Mouse (Mus musculus): ENCODE measurements around the gene Plet1. TPM values are rescaled to one million over a fixed set of nuclear protein-coding genes. Genes with fewer than 3 reads are reported as not detected.

Plet1 gene
- polyA plus RNA-seq, 1 experiment from 2014 or later: 7.1 TPM

DNA sequence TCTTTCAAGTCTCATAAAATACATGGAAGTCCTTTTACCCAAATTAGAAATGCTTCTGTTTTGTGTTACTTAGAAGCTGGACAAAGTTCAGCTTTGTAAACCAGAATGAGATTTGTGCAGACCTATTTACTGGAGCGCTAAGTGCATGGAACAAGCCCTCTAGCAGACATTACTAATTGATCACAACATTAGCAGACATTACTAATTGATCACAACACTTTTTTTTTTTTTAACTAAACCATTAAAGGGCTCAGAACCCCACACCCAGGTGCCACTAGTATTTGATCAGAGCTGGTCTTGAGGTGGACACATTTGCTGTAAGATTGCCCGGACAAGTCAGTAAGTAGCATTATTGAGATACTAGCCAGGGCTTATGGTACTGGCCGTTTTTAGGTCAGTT, 39.5 kb downstream of the Plet1 start:
- H3K4me2 ChIP-seq (ENCODE audit: low read depth, low read length): no peak overlapping the region
- H3K27ac ChIP-seq (replicated peaks; ENCODE audit: low read depth, low read length): no peak overlapping the region
- H3K9ac ChIP-seq (ENCODE audit: low read depth, low read length): no peak overlapping the region
- no peak overlapping the region for H3K4me3 ChIP-seq (ENCODE audit: low read depth, low read length)
- WGBS: 71% methylated on average over 3 of the region's 3 CpGs
- ATAC-seq (ENCODE audit: low read depth): no peak
- no peaks in the 10 kb centered on the region for H3K36me3 ChIP-seq (ENCODE audit: control insufficient read depth, insufficient read depth, low read length)
- no peaks in the 10 kb centered on the region for H3K9me3 ChIP-seq (ENCODE audit: control insufficient read depth, low read length)
- no peaks in the 10 kb centered on the region for H3K27me3 ChIP-seq (replicated peaks; ENCODE audit: control insufficient read depth, insufficient read depth, low read length)
- DNase-seq (ENCODE audit: low spot score): no peak
- no peaks in the 10 kb centered on the region for H3K4me1 ChIP-seq (ENCODE audit: control insufficient read depth, insufficient read depth, low read length)

GRCm38 (mm10) chr9:50535930-50536329, 41.6 kb downstream of the Plet1 start:
- Histone ChIP-seq H3K4me2 (ENCODE audit: low read depth, low read length) (no peak overlapping the region), H3K4me3 (ENCODE audit: low read depth, low read length) (no peak overlapping the region), H3K4me1 (ENCODE audit: control insufficient read depth, insufficient read depth, low read length) (no peaks in the 10 kb centered on the region), H3K27me3 (replicated peaks; ENCODE audit: control insufficient read depth, insufficient read depth, low read length) (no peaks in the 10 kb centered on the region), H3K9ac (ENCODE audit: low read depth, low read length) (no peak overlapping the region), H3K27ac (replicated peaks; ENCODE audit: low read depth, low read length) (no peak overlapping the region), H3K36me3 (ENCODE audit: control insufficient read depth, insufficient read depth, low read length) (no peaks in the 10 kb centered on the region), H3K9me3 (ENCODE audit: control insufficient read depth, low read length) (no peaks in the 10 kb centered on the region)
- no peak for ATAC-seq (ENCODE audit: low read depth)
- DNase-seq (ENCODE audit: low spot score): no peak
- 68% methylated on average over 5 of the region's 5 CpGs for WGBS

GRCm38 (mm10) chr9:50536603-50537135, 42.3 kb downstream of the Plet1 start:
- Histone ChIP-seq H3K36me3 (ENCODE audit: control insufficient read depth, insufficient read depth, low read length) (no peaks in the 10 kb centered on the region), H3K9ac (ENCODE audit: low read depth, low read length) (no peak overlapping the region), H3K27me3 (replicated peaks; ENCODE audit: control insufficient read depth, insufficient read depth, low read length) (no peaks in the 10 kb centered on the region), H3K4me1 (ENCODE audit: control insufficient read depth, insufficient read depth, low read length) (no peaks in the 10 kb centered on the region), H3K4me2 (ENCODE audit: low read depth, low read length) (no peak overlapping the region), H3K27ac (replicated peaks; ENCODE audit: low read depth, low read length) (no peak overlapping the region), H3K4me3 (ENCODE audit: low read depth, low read length) (no peak overlapping the region), H3K9me3 (ENCODE audit: control insufficient read depth, low read length) (no peaks in the 10 kb centered on the region)
- no peak for ATAC-seq (ENCODE audit: low read depth)
- 81% methylated on average over 7 of the region's 7 CpGs for WGBS
- DNase-seq (ENCODE audit: low spot score): no peak

DNA sequence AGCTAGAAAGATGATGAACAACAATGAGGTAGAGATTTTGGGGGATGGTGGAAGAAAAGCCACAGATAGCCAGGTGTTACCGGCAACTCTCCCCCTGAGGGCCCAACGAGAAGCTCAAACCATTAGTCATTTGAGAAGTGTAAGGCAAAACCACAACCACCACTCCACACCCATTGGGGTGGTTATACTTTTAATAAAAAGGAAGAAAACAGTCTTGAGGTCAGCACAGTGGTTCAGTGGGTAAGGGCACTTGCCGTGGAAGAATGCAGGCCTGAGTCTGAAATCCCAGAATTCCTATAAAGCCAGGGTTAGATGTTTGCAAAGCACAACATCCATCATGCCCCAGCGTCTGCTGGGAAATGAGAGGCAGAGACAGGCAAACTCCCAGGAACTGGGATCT, 43.0 kb downstream of the Plet1 start:
- Histone ChIP-seq H3K4me3 (ENCODE audit: low read depth, low read length) (no peak overlapping the region), H3K27me3 (replicated peaks; ENCODE audit: control insufficient read depth, insufficient read depth, low read length) (no peaks in the 10 kb centered on the region), H3K9ac (ENCODE audit: low read depth, low read length) (no peak overlapping the region), H3K27ac (replicated peaks; ENCODE audit: low read depth, low read length) (no peak overlapping the region), H3K4me1 (ENCODE audit: control insufficient read depth, insufficient read depth, low read length) (no peaks in the 10 kb centered on the region), H3K36me3 (ENCODE audit: control insufficient read depth, insufficient read depth, low read length) (no peaks in the 10 kb centered on the region), H3K9me3 (ENCODE audit: control insufficient read depth, low read length) (no peaks in the 10 kb centered on the region), H3K4me2 (ENCODE audit: low read depth, low read length) (no peak overlapping the region)
- WGBS: 60% methylated on average over 4 of the region's 4 CpGs
- DNase-seq (ENCODE audit: low spot score) (no peak), ATAC-seq (ENCODE audit: low read depth) (no peak)

DNA sequence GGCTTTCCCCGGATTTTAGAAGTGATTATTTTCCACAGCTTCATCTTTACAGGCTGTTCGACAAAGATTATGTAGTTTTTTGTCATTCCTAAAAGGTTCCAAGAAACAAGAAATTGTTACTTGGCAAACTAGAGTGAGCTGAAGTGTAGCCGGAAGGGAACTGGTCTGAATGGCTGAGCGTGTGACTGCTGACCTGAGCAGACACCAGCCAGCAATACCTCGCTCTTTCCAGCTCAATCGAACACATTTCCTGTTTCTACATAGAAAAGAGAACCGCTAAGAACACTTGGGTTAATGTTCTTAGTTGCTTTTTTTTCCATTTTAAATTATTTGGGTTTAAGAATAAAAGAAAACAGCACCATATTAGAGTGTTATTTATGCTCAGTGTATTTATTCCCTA, 45.8 kb downstream of the Plet1 start:
- Histone ChIP-seq H3K27me3 (replicated peaks; ENCODE audit: control insufficient read depth, insufficient read depth, low read length) (no peaks in the 10 kb centered on the region), H3K27ac (replicated peaks; ENCODE audit: low read depth, low read length) (no peak overlapping the region), H3K9me3 (ENCODE audit: control insufficient read depth, low read length) (no peaks in the 10 kb centered on the region), H3K4me2 (ENCODE audit: low read depth, low read length) (no peak overlapping the region), H3K36me3 (ENCODE audit: control insufficient read depth, insufficient read depth, low read length) (no peaks in the 10 kb centered on the region), H3K9ac (ENCODE audit: low read depth, low read length) (no peak overlapping the region), H3K4me3 (ENCODE audit: low read depth, low read length) (no peak overlapping the region), H3K4me1 (ENCODE audit: control insufficient read depth, insufficient read depth, low read length) (no peaks in the 10 kb centered on the region)
- 67% methylated on average over 7 of the region's 7 CpGs for WGBS
- no peak for ATAC-seq (ENCODE audit: low read depth)
- DNase-seq (ENCODE audit: low spot score): no peak

GRCm38 (mm10) chr9:50542401-50542800, 48.1 kb downstream of the Plet1 start:
- peak; percentile 31 for DNase-seq (ENCODE audit: low spot score)
- no peaks in the 10 kb centered on the region for H3K27me3 ChIP-seq (replicated peaks; ENCODE audit: control insufficient read depth, insufficient read depth, low read length)
- H3K36me3 ChIP-seq (ENCODE audit: control insufficient read depth, insufficient read depth, low read length): no peaks in the 10 kb centered on the region
- H3K9ac ChIP-seq (ENCODE audit: low read depth, low read length): no peak overlapping the region
- no peak for ATAC-seq (ENCODE audit: low read depth)
- no peak overlapping the region for H3K4me2 ChIP-seq (ENCODE audit: low read depth, low read length)
- H3K4me1 ChIP-seq (ENCODE audit: control insufficient read depth, insufficient read depth, low read length): no peaks in the 10 kb centered on the region
- H3K9me3 ChIP-seq (ENCODE audit: control insufficient read depth, low read length): no peaks in the 10 kb centered on the region
- H3K27ac ChIP-seq (replicated peaks; ENCODE audit: low read depth, low read length): no peak overlapping the region
- 63% methylated on average over 9 of the region's 9 CpGs for WGBS
- H3K4me3 ChIP-seq (ENCODE audit: low read depth, low read length): no peak overlapping the region

- 54% methylated on average over 5 of the region's 5 CpGs for WGBS
- no peaks in the 10 kb centered on the region for H3K9me3 ChIP-seq (ENCODE audit: control insufficient read depth, low read length)
- no peaks in the 10 kb centered on the region for H3K27me3 ChIP-seq (replicated peaks; ENCODE audit: control insufficient read depth, insufficient read depth, low read length)
- no peak overlapping the region for H3K9ac ChIP-seq (ENCODE audit: low read depth, low read length)
- H3K36me3 ChIP-seq (ENCODE audit: control insufficient read depth, insufficient read depth, low read length): no peaks in the 10 kb centered on the region
- DNase-seq (ENCODE audit: low spot score): no peak
- no peak for ATAC-seq (ENCODE audit: low read depth)
- H3K4me2 ChIP-seq (ENCODE audit: low read depth, low read length): no peak overlapping the region
- H3K4me3 ChIP-seq (ENCODE audit: low read depth, low read length): no peak overlapping the region
- H3K4me1 ChIP-seq (ENCODE audit: control insufficient read depth, insufficient read depth, low read length): no peaks in the 10 kb centered on the region
- no peak overlapping the region for H3K27ac ChIP-seq (replicated peaks; ENCODE audit: low read depth, low read length)
Observed at GRCm38 (mm10) chr9:50547859-50548478, 53.6 kb downstream of the Plet1 start.

DNA sequence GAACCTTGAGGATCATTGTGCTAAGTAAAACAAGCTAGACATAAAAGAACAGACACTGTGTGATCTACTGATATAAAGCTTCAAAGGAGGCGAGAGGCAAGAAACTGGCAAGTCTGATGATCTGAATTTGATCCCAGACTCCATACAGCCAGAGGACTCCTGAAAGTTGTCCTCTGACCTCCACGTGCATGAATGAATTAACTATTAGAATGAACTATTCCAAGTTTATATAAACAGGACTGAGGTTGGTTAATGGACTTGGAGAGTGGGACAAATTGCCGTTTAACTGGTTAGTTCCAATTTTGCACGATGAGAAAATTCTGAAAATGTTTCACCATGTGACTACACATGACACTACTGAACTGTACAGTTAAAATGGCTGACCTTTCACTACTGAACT, 54.6 kb downstream of the Plet1 start:
- no peaks in the 10 kb centered on the region for H3K4me1 ChIP-seq (ENCODE audit: control insufficient read depth, insufficient read depth, low read length)
- H3K36me3 ChIP-seq (ENCODE audit: control insufficient read depth, insufficient read depth, low read length): no peaks in the 10 kb centered on the region
- H3K27me3 ChIP-seq (replicated peaks; ENCODE audit: control insufficient read depth, insufficient read depth, low read length): no peaks in the 10 kb centered on the region
- no peaks in the 10 kb centered on the region for H3K9me3 ChIP-seq (ENCODE audit: control insufficient read depth, low read length)
- no peak overlapping the region for H3K4me3 ChIP-seq (ENCODE audit: low read depth, low read length)
- ATAC-seq (ENCODE audit: low read depth): no peak
- H3K27ac ChIP-seq (replicated peaks; ENCODE audit: low read depth, low read length): no peak overlapping the region
- 75% methylated on average over 4 of the region's 4 CpGs for WGBS
- H3K4me2 ChIP-seq (ENCODE audit: low read depth, low read length): no peak overlapping the region
- no peak overlapping the region for H3K9ac ChIP-seq (ENCODE audit: low read depth, low read length)
- DNase-seq (ENCODE audit: low spot score): no peak

DNA sequence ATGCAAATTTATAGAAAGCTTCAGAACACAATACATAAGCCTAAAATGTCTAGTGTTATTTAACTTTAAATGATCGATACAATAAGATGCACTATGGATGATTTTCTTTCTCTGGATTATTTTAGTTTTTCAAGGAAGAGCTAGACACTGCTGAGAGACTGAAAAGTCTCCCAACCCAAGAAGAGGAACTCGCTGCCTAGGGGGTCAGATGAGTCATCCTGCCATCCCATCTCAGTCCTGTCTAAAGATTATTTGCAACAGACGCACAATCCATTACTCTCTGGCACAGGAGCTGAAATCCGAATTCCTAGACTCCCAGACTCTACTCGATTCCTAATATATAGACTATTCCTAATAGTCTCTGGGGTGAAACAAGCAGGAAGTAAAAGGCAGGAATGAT, 57.9 kb downstream of the Plet1 start:
- Histone ChIP-seq H3K9ac (ENCODE audit: low read depth, low read length) (no peak overlapping the region), H3K27me3 (replicated peaks; ENCODE audit: control insufficient read depth, insufficient read depth, low read length) (no peaks in the 10 kb centered on the region), H3K36me3 (ENCODE audit: control insufficient read depth, insufficient read depth, low read length) (no peaks in the 10 kb centered on the region), H3K9me3 (ENCODE audit: control insufficient read depth, low read length) (no peaks in the 10 kb centered on the region), H3K4me1 (ENCODE audit: control insufficient read depth, insufficient read depth, low read length) (no peaks in the 10 kb centered on the region), H3K27ac (replicated peaks; ENCODE audit: low read depth, low read length) (no peak overlapping the region), H3K4me3 (ENCODE audit: low read depth, low read length) (no peak overlapping the region), H3K4me2 (ENCODE audit: low read depth, low read length) (no peak overlapping the region)
- DNase-seq (ENCODE audit: low spot score) (no peak), ATAC-seq (ENCODE audit: low read depth) (no peak)
- 64% methylated on average over 5 of the region's 5 CpGs for WGBS
